Mouse (Mus musculus) ZHBTc4 (cell line): ENCODE data around the gene Eng.
A peak's percentile ranks its signal among the peaks of the same experiment; 100 is the strongest.

Source experiments
- DNase-seq: peaks from one replicate; pipeline ENCODE4 v3.0.0-alpha.2; 2011; ENCODE audit warnings: low read depth, low spot score

Eng gene

DNA sequence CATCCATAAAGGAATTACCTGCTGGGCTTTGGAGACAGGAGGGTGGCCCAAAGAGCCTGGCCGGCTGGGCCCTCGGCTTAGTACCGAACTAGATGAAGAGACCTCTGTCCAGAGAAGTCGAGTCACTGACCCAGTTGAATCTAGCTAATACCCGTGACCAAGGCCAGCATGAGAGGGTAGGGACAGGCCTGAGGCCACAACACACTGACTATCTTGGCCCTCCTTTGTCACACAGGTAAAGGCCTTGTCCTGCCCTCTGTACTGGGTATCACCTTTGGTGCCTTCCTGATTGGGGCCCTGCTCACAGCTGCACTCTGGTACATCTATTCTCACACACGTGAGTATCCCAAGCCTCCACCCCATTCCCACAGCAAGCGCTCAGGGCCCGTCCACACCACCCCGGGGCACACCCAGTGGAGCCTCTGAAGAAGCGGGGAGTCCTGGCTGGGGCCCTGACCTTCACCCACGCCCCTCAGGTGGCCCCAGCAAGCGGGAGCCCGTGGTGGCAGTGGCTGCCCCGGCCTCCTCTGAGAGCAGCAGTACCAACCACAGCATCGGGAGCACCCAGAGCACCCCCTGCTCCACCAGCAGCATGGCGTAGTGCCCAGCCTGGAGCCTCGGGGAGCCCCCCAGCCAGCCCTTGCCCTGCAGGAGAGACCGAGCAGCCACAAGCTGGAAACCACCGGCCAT, 34.7 kb downstream of the Eng start:
- no peak for DNase-seq

DNA sequence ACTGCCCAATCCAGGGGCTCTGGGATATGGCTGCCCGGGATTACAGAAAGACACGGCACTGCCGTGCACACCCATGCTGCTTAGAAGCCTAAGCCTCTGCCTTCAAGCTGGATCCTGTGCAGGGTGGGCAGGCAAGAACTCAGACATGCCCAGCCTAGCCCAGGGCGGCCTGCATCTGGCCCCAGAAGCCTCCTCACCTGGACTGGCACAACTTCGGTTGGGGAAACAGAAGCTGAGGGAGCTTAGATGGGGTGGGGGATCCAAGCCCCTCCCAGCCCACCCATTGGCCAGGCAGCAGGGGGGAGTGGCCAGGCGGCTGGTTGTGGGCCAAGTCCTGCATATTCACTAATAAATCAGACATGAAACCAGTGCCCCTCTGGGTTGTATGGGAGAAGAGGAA, 35.4 kb downstream of the Eng start:
- peak; percentile 57 for DNase-seq

- no peak for DNase-seq
Observed at GRCm38 (mm10) chr2:32682721-32683417, 36.5 kb downstream of the Eng start.

- DNase-seq: no peak
Observed at GRCm38 (mm10) chr2:32683701-32684100, 37.3 kb downstream of the Eng start.

DNA sequence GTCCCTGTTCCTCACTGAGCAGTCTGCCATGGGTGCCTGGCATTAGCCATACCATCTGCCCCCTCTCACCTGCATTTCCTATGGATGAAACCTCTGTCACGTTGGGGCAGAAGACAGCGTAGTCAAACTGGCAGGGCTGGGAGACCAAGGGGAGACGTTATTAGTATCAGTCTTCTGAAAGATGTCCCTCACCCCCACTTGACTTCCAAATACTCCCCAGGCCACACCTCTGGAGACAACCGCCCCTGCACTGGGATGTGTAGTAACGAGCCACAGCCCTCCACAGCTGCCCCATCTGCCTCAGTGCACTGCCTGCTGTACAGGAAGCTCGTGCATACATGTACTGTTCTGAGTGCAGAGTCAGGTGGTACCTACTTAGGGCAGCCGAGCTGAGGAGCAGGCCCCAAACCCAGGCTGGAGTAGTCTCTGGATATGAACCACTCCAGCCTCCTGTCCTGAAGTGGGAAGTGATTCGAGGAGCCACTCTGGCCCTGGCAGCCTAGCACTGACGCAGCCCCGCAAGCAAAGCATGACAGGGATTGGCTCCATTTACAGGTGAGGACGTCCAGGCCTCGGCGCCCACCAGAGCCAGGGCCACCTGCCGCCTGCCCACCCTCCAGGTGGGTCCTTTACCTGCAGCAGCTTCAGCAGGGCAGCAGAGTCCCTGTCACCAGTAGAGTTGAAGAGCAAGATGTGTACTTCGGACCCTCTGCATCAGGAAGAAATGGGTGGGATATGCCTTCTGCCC, 38.5 kb downstream of the Eng start:
- no peak for DNase-seq

GRCm38 (mm10) chr2:32685807-32686206, 39.4 kb downstream of the Eng start:
- DNase-seq: no peak

DNA sequence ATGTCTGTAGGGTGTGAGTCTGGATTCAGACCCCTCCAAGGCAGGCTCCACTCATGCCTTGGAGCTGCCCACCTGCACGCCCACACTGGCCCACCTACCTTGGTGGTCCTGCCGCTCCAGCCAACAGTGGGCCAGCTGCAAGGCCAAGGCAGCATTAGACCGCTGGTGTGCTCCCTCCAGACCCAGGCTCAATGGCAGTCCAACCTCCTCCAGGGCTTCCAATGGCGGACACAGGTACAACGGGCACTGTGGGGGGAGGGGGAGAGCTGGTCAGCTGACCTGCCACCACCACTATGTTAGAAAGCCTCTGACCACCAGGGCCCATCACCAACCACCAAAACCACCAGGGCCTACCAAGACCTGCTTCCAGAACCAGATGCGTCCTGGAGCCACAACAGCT, 40.2 kb downstream of the Eng start:
- DNase-seq: no peak

- DNase-seq: no peak
Observed at GRCm38 (mm10) chr2:32687562-32687961, 41.2 kb downstream of the Eng start.

DNA sequence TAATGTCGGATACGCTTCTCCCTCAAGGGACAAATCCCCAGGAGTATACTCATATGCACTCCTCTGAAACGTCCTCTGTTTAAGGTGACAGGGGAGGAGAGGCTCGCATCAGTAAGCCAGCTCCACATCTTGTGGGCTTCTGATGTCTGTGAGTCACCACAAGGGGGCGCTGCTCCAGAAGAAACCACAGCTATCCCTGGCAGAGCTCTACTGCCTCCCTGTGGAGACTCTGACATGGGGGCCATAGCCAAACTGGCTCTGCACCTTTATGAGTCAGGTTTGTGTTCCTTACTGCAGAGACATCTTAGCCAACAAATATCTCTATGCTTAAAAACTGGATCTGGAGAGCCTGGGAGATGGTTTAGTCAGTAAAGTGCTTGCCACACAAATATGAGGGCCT, 43.0 kb downstream of the Eng start:
- DNase-seq: peak; percentile 94

DNA sequence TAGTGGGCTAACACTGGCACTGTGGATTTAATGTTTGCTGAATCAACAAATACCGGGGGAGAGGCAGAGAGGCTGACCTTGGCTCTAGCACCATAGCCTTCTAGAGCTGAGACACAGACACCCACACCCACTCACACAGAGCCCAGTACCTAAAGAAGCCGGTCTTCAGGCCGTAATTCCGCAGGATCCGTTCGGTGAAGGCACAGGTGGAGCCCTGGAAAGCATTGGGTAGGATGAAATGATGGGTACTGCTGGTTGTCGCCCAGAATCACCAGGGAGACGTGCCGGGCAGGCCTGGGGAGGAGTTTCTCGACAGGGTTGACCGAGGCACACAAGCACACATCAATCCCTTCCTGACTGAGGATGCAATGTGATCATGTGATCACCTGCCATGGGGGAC, 44.6 kb downstream of the Eng start:
- no peak for DNase-seq

- DNase-seq: no peak
Observed at GRCm38 (mm10) chr2:32692496-32692895, 46.1 kb downstream of the Eng start.

DNA sequence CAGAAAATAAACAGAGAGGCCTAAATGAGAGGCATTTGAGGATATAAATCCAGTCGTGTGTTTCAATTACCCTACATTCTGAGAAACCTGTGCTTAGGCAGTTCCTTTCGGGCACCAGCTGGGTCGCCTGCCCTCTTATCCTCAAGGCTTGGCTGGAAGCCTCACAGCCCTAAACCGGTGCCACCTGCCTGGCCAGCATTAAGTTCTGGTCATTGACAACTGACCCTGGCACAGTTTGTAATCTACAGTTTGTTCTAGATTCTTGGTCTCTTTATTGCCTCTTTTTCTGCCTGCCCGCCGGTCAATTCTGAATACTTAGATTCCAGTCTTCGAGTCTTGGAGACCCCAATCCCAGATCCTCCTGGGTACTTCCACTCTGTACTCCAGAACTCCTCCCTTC, 46.9 kb downstream of the Eng start:
- DNase-seq: no peak

- peak; percentile 99 for DNase-seq
Observed at GRCm38 (mm10) chr2:32693823-32694411, 47.5 kb downstream of the Eng start.

DNA sequence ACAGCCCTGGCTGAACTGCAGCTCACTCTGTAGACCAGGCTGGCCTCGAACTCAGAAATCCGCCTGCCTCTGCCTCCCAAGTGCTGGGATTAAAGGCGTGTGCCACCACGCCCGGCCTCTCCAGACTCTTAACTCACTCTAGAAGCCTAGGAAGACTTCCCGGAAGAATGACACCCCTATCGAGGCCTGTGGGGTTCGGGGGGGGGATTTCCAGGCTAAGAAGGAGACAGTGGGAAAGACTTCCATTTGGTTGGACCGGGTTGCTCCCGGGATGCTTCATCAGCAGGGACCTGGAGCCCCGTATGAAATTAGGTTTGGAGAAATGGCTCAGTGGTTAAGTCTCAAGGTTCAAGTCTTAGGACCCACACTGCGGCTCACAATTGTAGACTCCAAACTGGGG, 48.3 kb downstream of the Eng start:
- no peak for DNase-seq

DNA sequence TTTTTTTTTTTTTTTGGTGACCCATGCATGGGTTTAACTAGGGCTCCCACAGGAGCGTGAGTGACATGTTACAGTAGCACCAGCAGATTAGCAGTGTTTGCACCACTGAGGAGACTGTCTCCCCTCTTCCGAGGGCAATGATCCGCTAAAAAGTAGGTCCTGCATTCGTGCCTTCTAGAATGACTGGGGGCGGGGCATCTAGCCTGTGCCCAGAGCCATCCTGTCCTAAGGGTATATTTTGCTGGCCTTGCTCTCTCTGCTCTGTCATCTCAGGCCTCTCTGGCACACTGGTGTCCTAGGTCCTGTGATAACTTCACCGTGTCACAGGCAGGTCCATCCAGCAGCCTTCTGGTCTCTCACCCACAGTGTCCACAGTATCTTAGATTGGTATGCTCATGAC, 53.3 kb downstream of the Eng start:
- DNase-seq: no peak

DNA sequence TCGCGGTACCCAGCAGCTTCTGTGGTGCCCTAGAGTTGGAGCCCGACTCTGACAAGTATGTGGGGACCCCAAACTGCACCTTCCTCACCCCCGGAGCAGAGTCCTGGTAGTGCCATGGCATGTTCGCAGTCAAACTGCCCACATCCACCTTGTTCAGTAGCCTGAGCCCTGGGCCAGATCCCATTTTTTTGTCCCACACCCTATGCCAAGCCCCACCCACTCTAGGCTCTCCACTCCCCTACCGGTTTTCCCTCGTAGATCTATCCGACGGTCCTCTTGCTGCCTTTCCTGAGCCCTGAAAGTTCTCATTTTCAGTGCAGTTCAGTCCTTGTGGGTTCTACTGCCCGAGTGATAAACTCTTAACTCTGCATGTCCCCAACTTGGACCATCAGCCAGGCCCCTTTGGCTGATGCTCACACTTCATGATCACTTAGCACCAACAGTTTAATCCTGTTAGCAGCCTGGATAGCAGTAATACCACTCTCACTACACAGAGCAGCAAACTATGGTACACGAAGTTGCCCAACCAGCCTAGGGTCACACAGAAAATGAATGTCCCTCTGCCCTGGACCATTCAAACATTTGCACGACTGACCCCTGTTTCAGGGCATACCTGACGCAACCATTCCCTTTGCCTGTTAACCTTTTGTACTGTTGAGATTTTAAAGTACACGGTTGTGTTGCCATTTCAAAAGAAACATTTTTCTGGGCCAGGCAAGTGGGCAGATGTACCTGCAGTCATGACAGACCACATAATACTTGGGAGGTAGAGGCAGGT, 54.8 kb downstream of the Eng start:
- peak; percentile 36 for DNase-seq

DNA sequence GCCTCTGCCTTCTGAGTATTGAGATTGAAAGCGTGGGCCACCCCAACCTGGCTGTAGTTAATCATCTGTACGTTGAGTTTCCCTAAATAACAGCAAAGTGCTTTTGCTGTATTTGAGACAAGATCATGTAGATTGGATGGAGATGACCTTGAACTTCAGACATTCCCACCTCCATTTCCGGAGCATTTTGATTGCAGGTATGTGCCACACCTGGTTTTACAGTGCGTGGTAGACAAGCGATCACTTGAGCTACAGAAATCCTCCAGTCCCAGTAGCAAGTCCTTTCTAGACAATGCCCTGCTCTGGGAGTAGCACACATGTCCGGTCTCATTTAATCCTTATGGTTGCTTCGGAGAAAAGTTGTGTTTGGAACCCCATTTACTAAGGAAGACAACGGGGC, 56.7 kb downstream of the Eng start:
- DNase-seq: peak; percentile 77

GRCm38 (mm10) chr2:32704021-32704421, 57.6 kb downstream of the Eng start, which contains the start of gene Fpgs:
Fpgs (minus strand) TSS chr2:32704145.
- DNase-seq: no peak

- DNase-seq: no peak
Observed at GRCm38 (mm10) chr2:32705018-32705417, 58.6 kb downstream of the Eng start.

DNA sequence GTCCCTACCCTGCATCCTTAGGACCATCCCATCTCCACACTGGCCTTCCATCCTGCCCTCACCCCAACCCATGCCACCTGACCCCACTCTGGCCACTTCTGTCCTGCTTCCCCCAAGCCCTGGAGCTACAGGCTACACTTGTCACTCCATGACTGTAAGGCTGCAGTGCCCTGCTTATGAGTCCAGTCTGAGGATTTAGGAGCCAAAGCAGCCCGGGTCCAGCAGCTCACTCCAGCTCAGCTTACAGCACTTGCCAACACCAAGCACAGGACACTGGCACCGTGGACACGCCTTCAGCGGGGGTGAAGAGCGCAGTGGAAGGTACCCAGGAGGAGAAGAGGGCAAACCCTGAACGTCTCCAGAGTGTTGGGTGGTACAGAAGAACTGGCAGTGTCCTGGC, 60.6 kb downstream of the Eng start:
- no peak for DNase-seq

- peak; percentile 89 for DNase-seq
Observed at GRCm38 (mm10) chr2:32708643-32709042, 62.2 kb downstream of the Eng start.
